Mouse (Mus musculus) NIH3T3 (cell line): ENCODE results near the gene Prl8a2.

Experiments
- DNase-seq: peaks from one replicate; pipeline ENCODE4 v3.0.0-alpha.2; 2012; ENCODE audit warnings: low read depth

Prl8a2 gene

DNA sequence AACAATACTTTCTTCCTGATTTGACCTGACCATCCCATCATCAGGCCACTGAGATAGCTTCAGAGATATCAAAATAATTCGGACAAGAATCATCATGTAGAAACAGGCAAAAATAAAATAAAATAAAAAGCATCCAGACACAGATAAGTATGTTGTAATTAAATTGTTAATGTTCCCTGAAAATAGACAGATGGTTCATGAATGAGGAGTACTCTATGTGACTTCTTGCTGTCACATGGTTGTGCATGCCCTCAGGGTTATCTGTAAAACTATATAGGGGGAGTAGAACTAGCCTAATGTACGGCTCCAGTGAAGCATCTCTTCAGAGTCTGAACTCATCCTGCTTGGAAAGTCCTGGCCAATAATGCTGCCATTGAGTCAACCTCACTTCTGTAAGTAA is at the start of gene Prl8a2:
Gene Prl8a2, plus strand, starts transcription at position 301 of the 400 bp plus-strand sequence.
- DNase-seq: no peak

DNA sequence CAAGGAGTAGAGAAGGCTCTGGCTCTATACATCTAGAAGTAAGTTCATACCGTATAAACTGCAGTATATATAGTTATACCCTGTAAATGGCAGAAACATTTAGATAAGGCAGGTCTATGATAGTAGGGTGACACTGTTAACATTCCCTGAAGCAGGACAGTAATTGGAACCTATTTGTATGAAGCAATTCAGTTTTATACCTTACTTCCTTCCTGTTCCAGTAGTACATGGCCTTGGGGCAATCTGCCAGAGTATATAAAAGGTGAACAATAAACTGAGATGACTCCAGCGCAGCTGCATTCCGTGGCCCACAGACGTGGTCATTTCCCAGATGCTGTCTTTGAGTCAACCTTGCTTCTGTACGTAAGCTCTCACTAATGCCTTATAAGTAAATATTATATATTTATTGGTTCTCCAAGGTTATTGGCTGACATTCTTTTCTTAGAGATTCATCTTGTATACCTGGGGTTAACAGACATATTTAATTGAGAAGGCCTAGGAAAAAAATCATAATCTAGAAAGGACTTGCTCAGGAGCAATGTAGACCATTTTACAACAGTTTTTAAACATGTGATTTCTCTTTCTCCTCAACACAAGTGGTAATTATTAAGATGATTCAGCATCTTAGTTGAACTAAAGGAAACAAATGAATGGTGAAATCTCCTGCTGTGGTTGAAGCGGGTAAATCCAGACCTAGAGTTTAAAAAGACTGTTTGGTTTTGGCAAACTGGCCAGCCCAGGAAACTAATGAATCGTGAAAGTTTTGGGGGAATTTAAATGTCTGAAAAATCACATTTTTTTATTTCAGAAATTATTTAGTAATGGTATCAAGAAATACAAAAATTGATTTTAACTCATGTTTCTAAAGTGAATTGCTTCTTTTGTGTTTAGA is 32.9 kb upstream of the Prl8a2 start, which contains the start of gene Prl6a1:
Gene Prl6a1, plus strand, starts transcription at position 294 of the 892 bp plus-strand sequence.
- peak; percentile 51 for DNase-seq

DNA sequence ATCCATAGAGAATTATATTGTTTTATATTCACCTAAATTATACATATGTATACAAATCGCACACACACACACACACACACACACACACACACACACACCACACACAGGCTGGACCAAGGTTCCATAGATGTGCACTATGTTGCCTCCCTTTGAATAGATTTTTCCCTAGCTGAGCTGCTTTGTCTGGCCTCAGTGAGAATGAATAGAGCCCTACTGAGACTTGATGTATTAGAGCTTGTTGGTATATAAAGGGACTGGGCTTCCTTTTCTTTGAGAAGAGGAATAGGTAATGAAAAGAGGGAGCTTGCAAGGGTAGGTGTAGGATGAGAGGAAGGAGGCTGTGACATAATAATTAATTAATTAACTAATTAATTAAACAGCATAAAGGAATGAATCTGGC is 10.5 kb upstream of the Prl8a2 start:
- DNase-seq: no peak

DNA sequence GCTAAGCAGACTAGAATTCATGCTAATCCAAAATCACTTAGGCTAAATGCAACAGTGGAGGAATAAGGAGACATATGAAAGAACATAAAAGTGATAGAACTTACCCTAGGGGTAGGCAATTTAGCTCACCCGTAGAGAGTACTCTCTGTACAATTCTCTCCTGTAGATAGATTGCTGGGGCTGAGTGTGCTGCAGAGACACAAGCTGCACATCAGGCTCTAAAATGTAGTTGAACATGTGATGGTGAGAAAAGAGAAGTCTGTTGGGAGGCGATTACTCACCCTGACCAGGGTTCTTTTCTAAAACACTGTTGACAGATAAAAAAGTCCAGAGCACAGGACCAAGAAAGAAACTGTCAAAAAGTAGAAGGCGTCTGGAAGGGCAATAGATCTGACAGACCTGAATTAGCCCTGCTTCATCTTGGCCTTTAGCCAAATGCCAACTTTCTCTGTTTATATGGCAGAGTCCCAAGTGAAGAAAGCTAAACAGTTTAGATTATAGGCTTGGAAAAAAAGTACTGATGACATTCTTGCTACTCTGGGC is 2.7 kb upstream of the Prl8a2 start:
- DNase-seq: peak; percentile 4

DNA sequence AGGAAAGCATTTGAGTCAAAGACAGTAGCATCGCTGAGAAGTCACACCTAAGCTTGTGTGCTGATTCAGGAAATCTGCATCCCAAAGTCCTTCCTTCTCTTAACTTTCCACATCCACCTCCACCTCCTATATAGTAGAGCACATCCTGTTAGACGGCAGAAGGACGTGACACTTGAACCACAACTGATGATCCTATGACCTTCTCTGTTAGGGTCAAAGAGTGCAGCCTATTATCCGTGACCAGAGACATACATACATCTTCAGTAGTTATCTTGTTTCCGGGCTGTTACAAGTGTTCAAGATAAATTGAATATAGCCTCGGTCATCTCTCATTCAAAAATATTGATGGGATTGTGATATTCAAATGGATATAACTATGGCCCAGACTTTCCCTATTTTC is 45.3 kb downstream of the Prl8a2 start, which contains the start of gene Prl2b1:
Gene Prl2b1, minus strand, starts transcription at position 101 of the 400 bp plus-strand sequence.
- DNase-seq: no peak

DNA sequence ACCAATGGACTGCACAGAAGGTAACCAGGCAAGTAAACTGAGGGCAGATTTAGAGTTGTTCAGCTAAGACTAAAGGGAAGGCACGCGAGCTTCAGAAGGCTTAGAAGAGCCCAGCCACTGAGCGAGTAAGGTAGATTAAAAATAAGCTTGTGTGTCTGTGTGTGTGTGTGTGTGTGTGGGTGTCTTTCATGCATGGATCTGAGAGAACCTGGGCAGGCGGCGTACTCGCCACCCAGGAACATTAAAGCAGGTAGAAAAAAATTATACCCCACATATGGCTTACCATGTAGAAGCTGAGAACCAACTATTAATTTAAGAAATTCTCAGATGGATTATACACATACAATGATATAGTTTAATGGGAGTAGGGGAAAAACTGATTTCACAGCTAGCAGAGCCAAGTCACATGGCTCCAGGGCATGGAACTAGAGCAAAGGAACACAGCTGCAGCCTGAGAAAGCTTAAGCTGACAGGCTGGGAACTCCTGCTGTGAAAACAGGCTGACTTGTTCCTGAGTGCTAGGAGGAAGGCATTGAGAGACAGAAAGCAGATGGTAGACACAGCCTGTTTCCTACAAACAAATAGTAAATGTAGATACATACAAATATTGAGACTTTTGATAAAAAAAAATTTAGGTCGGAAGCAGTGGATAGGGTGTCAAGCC is 53.7 kb downstream of the Prl8a2 start:
- no peak for DNase-seq
